Mouse (Mus musculus): ENCODE measurements at regions not wholly inside any gene's neighbourhood (a gene's known extent, or its start where the extent isn't known, plus 50 kb on each side); places are given as distances from the start of the nearest gene placed in this dataset.

DNA sequence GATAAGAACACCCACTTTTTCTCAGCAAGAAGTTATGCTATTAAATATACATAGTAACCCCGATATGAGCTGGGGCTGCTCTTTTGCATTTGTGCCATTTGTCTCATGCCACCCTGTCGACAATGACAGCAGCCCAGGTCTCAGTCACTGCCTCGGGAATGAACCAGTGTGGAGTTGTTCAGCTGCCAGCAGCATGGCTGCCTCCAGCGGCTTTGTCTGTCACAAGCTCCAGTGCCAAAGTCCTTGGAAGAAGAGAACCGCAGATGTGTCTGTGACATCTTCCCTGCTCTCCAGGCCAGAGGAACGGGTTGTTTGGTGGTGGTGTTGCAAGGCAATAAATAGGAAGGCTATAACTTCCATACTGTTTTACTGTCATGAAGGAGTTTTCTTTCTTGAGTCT, 130.7 kb downstream of the Cep170 start:
- DNase-seq (ENCODE audit: low read depth, low spot score): no peak

DNA sequence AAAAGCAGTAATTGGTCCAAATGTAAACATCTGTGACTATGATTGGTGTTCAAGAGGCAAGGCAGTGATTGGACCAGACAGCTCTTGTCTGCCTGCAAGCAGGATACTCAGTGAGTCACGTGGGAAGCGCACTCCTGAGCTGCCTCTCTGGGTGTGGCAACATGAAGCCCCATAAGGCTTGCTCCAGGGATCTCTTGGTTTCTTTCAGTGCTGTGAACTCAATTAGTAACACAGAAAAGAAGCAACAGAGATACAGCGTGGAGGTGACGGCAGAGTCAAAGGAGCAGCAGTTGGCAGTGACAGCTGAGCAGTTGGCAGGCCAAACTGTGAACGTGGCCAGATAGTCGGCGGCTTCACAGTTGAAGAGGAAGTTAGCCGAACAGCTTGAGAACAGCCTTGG, 131.9 kb downstream of the Cep170 start:
- no peak for DNase-seq (ENCODE audit: low read depth, low spot score)

GRCm38 (mm10) chr1:176675184-176675583, 138.7 kb downstream of the Cep170 start:
- DNase-seq (ENCODE audit: low read depth, low spot score): no peak

GRCm38 (mm10) chr1:176671081-176671480, 142.8 kb downstream of the Cep170 start:
- DNase-seq (ENCODE audit: low read depth, low spot score): no peak

DNA sequence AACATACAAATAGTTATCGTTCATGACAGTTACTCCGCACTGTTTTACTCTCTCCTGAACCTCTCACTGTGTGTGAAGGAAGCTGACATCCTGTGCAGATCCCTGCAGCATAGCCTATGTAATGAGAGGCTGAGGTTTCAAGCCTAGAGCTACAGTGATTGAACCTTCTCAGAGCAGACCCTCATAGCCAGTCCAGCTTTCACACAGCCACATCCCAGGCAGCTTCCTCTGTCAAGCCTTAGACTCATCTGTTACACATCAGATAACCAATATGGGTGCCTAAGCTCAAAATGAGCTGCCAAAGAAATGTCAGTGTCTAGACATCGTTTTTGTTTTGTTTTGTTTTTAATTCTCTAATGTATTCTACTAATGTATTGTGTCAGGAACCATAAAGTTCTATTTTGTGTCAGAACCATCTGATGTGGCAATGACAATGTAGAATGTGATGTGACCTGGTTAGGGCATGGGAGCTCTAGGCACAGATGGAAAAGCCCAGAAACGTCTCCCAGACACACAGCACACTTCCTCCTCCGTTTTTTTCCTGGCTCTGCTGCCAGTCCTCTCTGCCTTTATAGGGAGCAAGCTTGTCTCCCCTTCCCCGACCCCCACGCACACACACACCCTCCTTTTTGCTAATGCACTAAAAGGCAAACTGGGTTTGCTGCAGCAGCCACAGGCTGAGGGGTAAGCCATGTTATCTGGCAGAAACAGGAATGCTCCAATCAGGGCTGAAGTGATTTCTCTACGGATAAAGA, 146.1 kb downstream of the Cep170 start:
- DNase-seq (ENCODE audit: low read depth, low spot score): no peak

GRCm38 (mm10) chr1:176660286-176660685, 153.6 kb downstream of the Cep170 start:
- no peak for DNase-seq (ENCODE audit: low read depth, low spot score)

GRCm38 (mm10) chr1:176658639-176659038, 155.2 kb downstream of the Cep170 start:
- no peak for DNase-seq (ENCODE audit: low read depth, low spot score)

DNA sequence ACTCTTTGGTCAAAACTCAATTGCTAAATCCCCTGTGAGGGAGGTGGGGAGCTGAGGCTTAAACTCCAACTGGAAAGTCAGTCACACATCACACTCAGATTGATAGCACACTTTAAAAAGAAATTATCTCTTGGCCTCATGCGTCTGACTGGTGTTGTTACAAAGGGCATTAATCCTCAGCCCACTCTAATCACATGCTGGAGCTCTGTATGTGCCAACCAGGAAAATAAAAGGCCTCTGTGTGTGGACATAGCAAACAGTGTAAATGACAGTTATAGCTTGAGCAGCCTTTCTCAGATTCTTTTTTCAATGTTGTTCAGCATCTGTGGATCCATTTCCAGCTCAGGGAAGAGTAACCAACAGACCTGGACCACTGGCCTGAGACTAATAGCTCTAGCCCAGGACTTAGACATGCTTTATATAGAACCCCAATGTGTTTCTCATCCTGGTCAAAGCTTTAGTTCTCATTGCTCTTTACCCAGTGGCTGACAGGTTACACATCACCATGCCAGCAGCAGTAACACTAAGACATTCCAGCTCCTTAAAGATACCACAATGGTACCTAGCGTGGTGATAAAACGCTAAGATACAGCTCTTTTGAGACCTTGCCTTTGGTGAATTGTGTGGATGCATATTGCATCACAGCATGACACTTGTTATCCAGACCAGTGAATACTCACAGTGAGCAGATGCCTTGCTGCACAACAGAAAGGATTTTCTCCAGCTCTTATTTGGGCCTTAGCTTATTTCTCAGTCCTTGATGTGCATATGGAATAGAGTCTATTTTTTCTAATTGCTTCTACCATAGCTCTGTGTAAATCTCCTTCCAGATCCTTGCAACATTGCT, 158.2 kb downstream of the Cep170 start:
- no peak for DNase-seq (ENCODE audit: low read depth, low spot score)

DNA sequence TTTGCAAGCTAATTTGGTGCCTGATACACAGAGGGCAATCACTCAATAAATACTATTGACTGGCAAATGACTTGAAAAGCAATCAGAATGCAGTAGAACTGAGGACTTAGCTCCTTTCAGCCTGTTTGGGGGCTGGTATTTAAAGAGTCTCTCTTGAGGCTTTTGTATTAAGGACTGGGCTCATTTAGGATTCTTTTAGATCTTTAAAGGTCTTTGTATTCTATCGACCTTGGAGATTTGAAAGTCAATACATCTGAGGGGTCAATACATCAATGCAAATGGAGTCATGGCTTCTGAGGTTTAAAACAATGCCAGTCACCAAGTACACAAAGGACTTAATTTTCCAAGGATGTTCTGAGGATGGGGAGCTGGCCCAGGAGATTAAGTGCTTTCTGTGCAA, 169.6 kb downstream of the Cep170 start:
- DNase-seq (ENCODE audit: low read depth, low spot score): no peak

DNA sequence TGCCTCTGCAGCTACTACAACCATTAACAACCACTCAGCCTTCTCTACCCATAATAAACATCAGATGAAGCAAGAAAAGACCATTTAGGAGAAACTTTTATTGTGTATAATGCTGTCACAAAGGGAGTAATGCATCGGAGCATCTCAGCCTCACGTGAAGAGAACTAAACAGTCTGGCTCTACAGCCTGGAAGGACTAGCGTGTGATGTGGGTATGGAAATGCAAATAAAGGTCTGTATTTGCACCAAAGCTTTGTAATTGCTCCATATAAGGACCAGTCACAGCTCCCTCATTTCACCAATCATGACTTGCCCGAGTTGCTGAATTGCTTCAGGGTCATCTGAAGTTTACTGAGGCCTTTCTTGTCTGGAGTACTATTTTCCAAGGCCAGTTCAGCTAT, 190.7 kb downstream of the Cep170 start:
- DNase-seq (ENCODE audit: low read depth, low spot score): no peak

DNA sequence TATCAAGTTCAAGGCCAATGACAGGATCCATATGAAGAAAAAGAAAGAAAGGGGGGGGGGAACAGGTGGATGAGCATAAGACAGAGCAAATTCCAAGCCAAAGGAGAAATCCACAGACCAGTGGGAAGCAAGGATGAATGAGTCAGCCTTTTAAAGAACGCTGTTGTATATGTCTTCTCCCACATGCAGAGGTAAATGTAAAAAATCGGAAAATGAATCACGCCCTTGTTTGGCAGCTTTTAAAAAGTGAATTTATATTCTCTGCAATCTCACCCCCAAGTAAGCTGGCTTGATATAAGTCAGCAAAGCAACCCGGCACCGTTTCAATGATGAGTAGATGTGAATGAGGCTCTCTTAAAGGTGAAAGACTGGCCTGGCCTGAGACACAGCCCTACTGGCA, 191.7 kb downstream of the Cep170 start:
- DNase-seq (ENCODE audit: low read depth, low spot score): peak; percentile 12

- DNase-seq (ENCODE audit: low read depth, low spot score): no peak
Observed at GRCm38 (mm10) chr1:176621285-176621684, 192.6 kb downstream of the Cep170 start.

GRCm38 (mm10) chr1:176618896-176619295, 195.0 kb downstream of the Cep170 start:
- DNase-seq (ENCODE audit: low read depth, low spot score): peak; percentile 27

DNA sequence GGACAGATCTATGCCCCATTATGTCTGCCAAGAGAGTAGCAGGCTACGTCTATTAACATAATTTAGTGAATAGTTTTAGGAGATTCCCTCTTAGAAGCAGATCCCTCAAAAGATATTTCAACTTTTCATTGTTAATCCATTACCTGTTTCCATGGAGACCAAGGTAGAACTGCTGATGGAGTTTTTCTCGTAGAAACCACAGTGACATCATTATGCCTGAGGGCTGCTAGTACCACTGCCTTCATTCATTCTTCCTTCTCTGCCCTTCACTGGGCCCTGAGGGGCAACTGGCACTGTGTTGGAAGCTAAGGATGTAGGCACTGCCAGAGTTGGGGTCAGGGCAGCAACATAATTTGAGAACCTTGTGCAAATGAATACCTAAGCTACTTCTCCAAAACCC, 198.2 kb downstream of the Cep170 start:
- no peak for DNase-seq (ENCODE audit: low read depth, low spot score)

DNA sequence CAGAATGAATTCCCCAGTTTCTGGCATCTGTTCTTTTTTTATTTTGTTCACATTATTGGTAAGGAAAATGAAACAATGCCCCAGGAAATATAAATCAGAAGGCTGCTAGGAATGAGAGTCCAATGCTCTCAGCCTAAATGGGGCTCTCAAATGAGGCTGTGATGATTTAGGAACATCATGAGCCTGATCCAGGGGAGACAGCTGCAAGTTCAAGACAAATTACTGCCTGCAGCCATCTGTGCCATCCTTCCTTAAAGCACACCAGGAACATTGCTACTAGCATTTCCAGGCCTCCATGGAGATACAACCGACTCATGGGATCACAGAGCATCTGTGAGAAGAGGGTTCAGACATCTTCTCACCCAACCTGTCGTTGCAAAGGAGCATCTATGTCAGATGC, 219.6 kb downstream of the Cep170 start:
- peak; percentile 8 for DNase-seq (ENCODE audit: low read depth, low spot score)

DNA sequence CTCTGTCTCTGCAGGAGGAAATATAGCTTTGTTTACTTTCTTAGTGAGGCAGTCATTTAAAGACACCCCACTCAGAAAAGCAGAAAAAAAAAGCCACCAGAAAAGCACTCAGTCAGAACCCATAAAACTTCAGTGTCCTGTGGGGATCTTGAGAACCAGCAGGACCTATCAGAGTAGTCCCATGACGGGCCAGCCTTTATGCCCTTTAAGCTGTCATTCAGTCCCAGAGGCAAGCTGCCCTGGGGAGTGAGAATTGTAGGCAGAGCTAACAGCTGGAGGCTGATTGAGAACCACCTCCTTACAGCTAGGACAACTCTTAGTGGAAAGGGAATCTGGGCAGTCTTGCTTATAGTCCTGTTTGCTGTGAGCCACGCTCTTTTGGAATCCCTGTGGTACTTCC, 225.7 kb downstream of the Cep170 start:
- no peak for DNase-seq (ENCODE audit: low read depth, low spot score)

GRCm38 (mm10) chr1:176573703-176574102, 240.2 kb downstream of the Cep170 start:
- DNase-seq (ENCODE audit: low read depth, low spot score): no peak

- no peak for DNase-seq (ENCODE audit: low read depth, low spot score)
Observed at GRCm38 (mm10) chr1:176558457-176559415, 255.1 kb downstream of the Cep170 start.

GRCm38 (mm10) chr1:176534417-176534816, 259.3 kb upstream of the Pld5 start:
- DNase-seq (ENCODE audit: low read depth, low spot score): peak; percentile 42

DNA sequence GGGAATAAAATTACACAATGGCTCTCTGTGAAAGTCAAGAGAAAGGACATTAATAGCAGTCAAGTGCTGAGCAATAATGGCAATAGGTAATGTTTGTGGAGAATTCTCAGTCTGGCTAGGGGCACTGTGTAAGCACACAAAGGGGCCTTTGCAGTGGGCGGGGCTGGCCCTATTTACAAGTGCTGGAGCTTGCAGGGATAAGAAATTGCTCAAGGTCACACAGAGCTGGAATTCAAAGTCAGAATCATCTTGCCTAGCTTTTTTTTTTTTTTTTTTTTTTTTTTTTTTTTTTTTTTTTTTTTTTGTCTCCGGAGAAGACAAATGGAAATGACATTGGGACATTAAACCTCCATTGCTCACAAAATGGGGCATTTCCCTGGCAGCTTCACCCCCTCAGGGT, 253.9 kb upstream of the Pld5 start:
- DNase-seq (ENCODE audit: low read depth, low spot score): no peak

DNA sequence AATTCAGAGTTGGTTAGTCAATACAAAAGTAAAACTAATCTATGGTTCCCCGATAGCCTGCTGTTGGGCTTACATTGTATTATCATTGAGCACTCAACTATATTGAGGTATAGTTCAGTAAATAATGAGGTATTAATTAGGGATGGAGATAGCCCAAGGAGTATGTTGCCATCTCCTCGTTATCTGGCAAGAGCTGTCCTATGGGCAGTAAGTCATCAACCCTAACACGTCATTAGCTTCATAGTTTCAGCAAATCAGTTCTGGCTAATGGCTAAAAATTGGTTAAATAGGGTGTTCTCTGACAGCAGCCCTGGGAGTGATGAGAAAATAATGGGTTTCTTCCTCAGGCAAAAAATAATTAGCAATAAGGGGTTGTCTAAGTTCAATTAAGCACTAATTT, 236.4 kb upstream of the Pld5 start:
- DNase-seq (ENCODE audit: low read depth, low spot score): no peak

GRCm38 (mm10) chr1:176505441-176505840, 230.3 kb upstream of the Pld5 start:
- DNase-seq (ENCODE audit: low read depth, low spot score): no peak
